Comparison of ENCODE assay signal across 8 mouse cellular contexts in genomic region chr13:113793637-113794036, GRCm38 (mm10). TPM values are rescaled to one million over a fixed set of nuclear protein-coding genes. Genes with fewer than 3 reads are reported as not detected.
DNase-seq lines count a peak whose midpoint lies in the region; ATAC-seq and TF ChIP-seq lines count a peak whose summit lies in the region.

No protein-coding gene starts in this region.

- peak overlapping the region; percentile 96 for H3K9ac ChIP-seq in liver, embryonic 12.5 days

- ATAC-seq in erythroblast, adult 5-6 weeks (replicated peaks; ENCODE audit: low FRiP score, poor library complexity, severe bottlenecking) = no peak
- no peak for ATAC-seq in liver, embryonic 12.5 days

- TF ChIP-seq CTCF in testis, adult 2 months (IDR thresholded peaks at IDR 0.05; ENCODE audit: control insufficient read depth, insufficient read depth, insufficient replicate concordance, low read depth, low read length) = no peak

- no peaks in the 10 kb centered on the region for H3K9me3 ChIP-seq in erythroblast, embryonic 14.5 days (ENCODE audit: control insufficient read depth, low read length)
- H3K9me3 ChIP-seq in liver, embryonic 12.5 days (replicated peaks) = no peaks in the 10 kb centered on the region

- peak overlapping the region; percentile 69 for H3K27ac ChIP-seq in testis, adult 2 months (ENCODE audit: control insufficient read depth, insufficient read depth, low read depth, low read length)
- peak overlapping the region; percentile 86 for H3K27ac ChIP-seq in liver, embryonic 12.5 days

- no peak for TF ChIP-seq POLR2A in testis, adult 2 months (IDR thresholded peaks at IDR 0.05; ENCODE audit: control insufficient read depth, low read depth, low read length)

- WGBS in liver, embryonic 12.5 days (ENCODE audit: insufficient replicate concordance) = 53% methylated on average over 9 of the region's 9 CpGs

- DNase-seq in testis, postnatal 10 days (ENCODE audit: low spot score) = no peak
- no peak for DNase-seq in MN1 (ENCODE audit: low spot score)
- no peak for DNase-seq in right cerebral cortex, postnatal 14 days
- DNase-seq in frontal cortex, postnatal 36 days (ENCODE audit: low spot score in 2 of 2) = no peak

- peak overlapping the region; percentile 87 for H3K4me2 ChIP-seq in liver, embryonic 12.5 days

- peaks cover 36% of the 10 kb centered on the region for H3K4me1 ChIP-seq in erythroblast, embryonic 14.5 days (ENCODE audit: control insufficient read depth)
- peaks cover 4% of the 10 kb centered on the region for H3K4me1 ChIP-seq in testis, adult 2 months (ENCODE audit: control insufficient read depth, insufficient read depth, low read length)
- H3K4me1 ChIP-seq in liver, embryonic 12.5 days = peaks cover 37% of the 10 kb centered on the region

- peak overlapping the region; percentile 89 for H3K4me3 ChIP-seq in erythroblast, embryonic 14.5 days (replicated peaks)
- peak overlapping the region; percentile 88 for H3K4me3 ChIP-seq in testis, adult 2 months (ENCODE audit: control insufficient read depth, low read depth, low read length)
- peak overlapping the region; percentile 93 for H3K4me3 ChIP-seq in liver, embryonic 12.5 days

- H3K27me3 ChIP-seq in erythroblast, embryonic 14.5 days (ENCODE audit: control insufficient read depth) = no peaks in the 10 kb centered on the region
- H3K27me3 ChIP-seq in testis, adult 2 months (ENCODE audit: control insufficient read depth, insufficient read depth, low read length) = no peaks in the 10 kb centered on the region
- no peaks in the 10 kb centered on the region for H3K27me3 ChIP-seq in liver, embryonic 12.5 days (replicated peaks)

- 0 out of 2 replicates have a peak, but pooled peaks cover 2% of the 10 kb centered on the region for H3K36me3 ChIP-seq in erythroblast, embryonic 14.5 days (ENCODE audit: control insufficient read depth)
- H3K36me3 ChIP-seq in testis, adult 2 months (ENCODE audit: control insufficient read depth, insufficient read depth, low read length) = no peaks in the 10 kb centered on the region
- no peaks in the 10 kb centered on the region for H3K36me3 ChIP-seq in liver, embryonic 12.5 days

RNA-seq across cellular contexts. Expression of gene Arl15, which starts 0.7 kb away (rescaled TPM):
- polyA plus RNA-seq in erythroblast, embryonic 14.5 days (2012) = 0.06 TPM in 1 of 2 replicates, not detected in the other
- 1.3 and 7.3 TPM in 2 replicates for total RNA-seq in erythroblast, adult 5-6 weeks (2015; ENCODE audit: low replicate concordance)
- total RNA-seq in erythroblast, adult 5-6 weeks (2017; ENCODE audit: low replicate concordance) = 4.0 and 9.0 TPM in 2 replicates
- polyA plus RNA-seq in testis, adult 2 months (2012; rRNA removed) = 1.6 and 2.0 TPM in 2 replicates
- 4.4 and 5.3 TPM in 2 replicates for polyA plus RNA-seq in liver, embryonic 12.5 days (2016; fragmentation: Nextera tagmentation; extraction: Ambion mirVana)
